Mouse (Mus musculus): ENCODE results near the gene Tmprss3.
A peak's percentile ranks its signal among the peaks of the same experiment; 100 is the strongest.

The Tmprss3 gene

DNA sequence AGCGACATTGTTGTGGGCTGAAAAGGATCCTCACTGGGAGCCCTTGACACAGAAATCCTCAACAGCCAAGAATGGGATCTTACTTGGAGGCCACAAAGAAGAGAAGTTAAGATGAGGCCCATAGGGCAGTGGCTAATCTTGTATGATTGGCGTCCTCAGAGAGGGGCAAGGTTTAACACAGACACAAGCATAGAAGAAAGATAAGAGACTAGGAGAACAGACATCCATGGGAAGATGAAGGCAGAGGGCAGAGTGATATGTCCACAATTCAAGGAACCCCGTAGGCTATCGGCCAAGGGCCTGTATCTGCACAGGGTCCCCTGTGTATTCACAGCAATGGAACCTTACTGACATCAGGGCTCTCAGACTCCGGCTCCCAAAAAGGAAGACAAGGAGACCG, 3.6 kb downstream of the Tmprss3 start:
- DNase-seq (ENCODE audit: low spot score in 2 of 2): no peak

DNA sequence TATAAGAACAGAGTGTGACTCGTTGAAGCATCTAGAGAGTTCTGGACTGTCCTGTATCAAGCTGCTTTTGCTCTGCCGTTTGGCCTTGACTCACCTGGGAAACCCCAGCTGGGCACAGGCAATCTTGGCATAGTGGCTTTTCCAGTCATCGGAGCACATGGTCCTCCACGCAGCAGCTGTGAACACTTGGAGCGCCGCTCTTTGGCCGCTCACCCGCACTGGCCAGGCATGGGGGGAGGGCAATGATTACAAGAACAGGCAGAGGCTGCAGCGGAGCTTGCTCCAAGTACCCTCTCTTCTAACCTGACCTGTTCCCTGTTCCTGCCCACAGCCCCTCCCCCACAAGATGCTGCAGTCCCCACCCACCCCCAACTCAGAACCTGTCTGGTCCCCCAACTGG, 5.4 kb downstream of the Tmprss3 start:
- no peak for DNase-seq (ENCODE audit: low spot score in 2 of 2)

DNA sequence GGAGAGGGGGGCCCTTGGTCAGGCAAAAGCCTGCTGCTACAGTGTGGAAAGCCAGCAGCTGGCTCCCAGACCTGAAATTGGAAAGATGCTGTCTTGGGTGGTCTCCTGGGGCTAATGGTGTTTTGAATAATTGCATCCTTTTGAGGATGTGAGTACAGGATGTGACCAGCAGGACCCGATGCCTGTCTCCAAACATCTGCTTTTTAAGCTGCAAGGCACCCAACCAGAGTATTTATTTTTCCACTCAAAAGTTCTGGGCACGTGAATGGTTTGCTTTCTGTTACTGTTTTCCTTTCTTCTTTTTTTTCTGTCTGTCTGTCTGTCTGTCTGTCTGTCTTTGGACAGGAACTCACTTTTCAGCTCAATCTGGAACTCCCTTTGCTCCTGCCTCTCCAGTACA, 6.1 kb downstream of the Tmprss3 start:
- DNase-seq (ENCODE audit: low spot score in 2 of 2): no peak

DNA sequence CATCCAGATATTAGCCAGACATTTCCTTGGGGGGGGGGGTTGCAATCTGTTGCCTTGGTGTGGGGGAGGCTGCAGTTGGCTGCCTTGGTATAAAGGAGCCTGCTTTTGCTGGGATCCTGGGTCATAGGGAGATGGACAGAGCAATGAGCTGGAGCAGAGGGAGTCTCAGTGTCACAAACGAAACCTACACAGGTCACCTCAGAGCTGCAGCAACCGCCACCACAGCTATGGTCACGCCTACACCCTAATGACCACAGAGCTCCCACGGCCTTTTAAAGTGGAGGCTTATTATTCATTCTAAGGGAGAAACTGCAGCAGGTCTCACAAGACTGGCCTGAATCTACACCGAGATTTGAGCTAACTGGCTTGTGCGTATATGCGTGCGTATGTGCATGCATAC, 7.0 kb downstream of the Tmprss3 start:
- peak; percentile 46 to 67 for DNase-seq (ENCODE audit: low spot score in 2 of 2)

DNA sequence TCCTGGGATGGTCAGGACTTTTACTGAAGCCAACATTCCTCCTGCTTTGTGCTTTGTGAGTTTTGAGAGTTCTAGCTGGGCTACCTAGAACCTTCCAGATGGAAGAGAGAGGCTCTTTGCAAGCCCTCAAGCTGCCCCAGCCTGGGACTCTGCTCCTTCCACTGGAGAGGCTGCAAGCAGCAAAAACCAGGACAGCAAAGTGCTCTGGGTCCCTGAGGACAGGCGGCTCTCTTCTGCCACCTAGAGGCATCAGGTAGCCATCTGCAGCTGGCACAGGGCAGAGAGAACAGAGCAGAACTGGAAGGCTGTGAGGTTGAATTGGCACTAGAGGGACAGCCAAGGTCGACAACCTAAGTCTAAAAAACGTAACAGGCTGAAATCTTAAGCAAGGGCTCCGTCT, 11.4 kb downstream of the Tmprss3 start:
- peak; percentile 47 to 64 for DNase-seq (ENCODE audit: low spot score in 2 of 2)

DNA sequence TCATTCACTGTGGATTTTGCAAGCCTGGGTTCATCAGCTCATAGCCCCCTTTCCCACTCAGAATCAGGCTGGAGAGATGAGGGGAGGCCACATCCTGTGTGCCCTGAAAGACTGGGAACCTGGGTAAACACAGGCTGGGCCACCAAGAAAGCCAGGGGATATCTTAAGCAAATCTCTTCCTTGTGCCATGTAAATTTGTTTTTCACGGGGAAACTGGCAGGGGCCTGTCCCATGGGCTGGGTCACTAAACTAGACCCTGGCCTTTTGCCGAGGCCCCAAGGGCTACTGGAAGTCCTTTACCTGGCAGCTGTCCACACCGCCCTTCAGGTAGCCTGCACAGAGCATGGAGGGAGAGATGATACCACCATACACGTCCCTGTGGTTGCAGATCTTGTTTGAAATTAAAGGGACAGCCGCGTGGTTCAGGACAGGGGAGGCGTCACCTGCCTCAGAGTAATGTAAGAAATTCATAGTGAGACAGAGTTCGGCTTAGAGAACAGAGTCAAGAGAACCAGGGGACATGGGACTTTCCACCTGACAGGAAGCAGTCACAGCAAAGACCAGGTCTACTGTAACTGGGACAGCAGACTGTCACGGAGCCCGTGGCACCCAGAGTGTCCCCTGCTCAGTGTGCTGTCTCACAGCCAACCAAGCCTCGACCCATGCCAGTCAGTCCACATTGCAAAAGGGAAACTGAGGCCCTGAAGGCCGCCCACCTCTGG, 14.3 kb downstream of the Tmprss3 start:
- no peak for DNase-seq (ENCODE audit: low spot score in 2 of 2)

DNA sequence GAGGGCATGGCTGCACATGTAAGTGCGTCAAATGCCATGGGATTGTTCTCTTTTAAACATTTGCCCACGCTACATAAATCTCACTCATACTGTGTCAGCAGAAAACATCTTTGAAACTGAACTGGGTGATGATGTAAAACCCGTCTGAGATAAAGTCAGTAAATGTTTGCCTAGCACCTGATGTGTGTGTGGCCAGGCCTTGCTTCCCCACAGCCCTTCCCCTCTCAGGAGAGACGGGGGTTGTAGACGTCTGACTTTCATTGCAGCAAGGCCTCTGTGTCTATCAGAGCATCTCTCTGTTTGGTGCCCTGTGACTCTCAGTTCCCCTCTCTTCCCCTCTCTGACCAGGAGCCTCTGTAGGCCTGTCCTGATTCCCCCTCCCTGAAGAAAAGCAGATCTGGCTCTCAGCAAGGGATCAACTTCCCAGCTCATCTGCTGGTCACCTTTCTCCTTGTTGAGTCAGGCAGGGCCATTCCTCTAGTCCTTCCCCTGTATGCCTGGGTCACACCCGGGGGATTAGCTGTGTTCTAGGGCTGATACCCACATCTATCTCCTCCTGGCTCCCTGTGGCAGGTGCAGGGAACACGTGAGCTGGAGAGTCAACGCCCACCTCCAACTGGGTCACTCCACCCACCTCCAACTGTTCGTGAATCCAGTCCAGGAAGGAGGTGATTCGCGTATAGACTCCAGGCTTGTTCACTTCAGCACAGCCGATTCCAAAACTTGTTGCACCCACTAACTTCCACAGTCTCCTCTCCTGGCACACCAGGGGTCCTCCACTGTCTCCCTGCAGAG, 15.4 kb downstream of the Tmprss3 start:
- no peak for DNase-seq (ENCODE audit: low spot score in 2 of 2)

DNA sequence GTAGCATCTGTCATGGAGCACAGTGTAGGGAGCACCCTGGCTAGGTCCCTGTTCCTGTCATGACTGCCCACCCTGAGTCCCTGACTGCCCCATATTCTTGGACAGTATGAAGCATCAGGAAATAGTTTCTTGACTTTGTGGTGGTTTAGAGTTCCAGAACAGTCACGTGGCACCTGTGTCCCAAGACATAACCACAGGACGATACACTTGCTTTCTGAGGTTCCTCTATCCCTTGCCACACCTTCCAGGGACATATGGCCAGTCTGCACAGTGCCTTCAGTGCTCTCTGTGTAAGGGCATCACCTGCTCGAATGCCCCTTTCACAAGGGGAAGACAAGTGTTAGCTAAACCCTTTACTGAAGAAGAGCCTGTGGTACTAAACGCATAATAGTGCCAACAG, 17.3 kb downstream of the Tmprss3 start:
- no peak for DNase-seq (ENCODE audit: low spot score in 2 of 2)

DNA sequence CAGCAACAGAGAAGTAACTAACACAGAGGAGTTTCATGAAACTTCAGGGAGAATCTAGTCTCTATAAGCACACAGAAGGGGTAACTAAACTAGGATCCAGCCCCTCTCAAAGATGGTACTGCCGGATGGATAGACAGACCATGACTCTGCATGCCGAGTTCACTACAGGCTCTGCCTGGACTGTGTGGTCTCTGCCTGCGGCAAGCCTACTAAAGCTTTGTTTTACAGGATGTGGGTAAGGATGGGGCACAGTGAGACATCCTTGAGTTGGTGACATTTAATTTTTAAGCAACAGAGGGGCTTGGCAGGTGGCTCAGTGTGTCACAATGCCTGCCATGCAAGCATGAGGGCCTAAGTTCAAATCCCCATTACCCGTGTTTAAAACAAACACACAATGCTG, 22.5 kb downstream of the Tmprss3 start:
- peak; percentile 15 to 23 for DNase-seq (ENCODE audit: low spot score in 2 of 2)

DNA sequence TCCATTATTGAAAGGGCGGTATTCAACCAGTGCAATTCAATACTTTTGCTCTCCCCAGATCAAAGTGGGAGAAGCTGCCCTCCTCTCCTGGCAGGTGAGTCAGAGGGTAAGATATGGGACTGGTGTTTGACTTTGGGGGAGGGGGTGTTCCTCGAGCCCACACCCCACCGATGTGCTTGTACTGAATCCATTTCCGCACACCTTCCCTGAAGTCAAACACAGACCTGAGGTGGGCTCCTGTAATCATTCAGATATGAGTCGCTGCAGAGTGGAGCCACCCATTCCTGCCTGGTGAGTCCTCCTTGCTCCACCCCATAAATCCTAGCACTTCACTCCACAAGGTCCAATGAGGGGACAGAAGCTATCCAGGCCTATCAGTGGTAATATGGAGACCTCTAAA, 29.0 kb downstream of the Tmprss3 start:
- no peak for DNase-seq (ENCODE audit: low spot score in 2 of 2)

DNA sequence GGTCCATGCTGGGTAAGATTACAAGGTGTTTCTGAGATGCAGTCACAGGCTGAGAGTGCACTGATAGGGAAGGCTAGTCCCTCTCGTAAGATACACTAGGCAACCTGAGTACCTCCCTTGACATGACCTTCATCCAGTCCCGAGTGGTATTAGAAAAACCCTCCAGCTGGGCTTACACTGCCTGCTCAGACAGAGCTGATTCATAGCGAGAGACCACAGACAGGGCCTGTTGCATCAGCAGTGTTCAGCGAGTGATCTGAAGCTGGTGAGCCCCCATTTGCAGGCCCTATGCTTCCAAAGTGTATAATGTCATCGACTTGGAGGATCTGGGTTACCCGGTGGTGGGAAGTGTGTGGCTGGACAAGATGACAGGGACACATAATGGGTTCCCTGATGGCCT, 33.6 kb downstream of the Tmprss3 start, which contains the start of gene Tff1:
Tff1 (minus strand) TSS at position 151 of the 400 bp plus-strand sequence.
- DNase-seq (ENCODE audit: low spot score in 2 of 2): no peak

DNA sequence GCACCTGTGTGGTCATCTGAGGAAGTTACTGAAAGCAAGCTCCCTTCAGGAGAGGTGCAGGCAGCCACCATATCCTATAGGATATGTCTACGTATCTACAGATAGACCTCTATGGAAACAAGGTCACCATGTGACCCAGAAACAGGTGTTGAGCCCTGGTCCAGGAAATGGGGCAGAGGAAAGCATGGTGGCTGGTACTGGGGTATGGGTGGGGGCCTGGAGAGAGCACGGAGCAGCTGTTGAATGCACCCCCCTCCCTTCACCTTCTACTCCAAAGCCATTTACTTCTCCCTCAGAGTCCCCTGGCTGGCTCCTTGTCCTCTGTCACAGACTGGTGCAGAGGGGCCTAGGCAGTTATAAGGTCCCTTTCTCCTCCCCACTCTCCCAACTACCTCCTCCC, 35.0 kb downstream of the Tmprss3 start:
- DNase-seq (ENCODE audit: low spot score in 2 of 2): no peak

DNA sequence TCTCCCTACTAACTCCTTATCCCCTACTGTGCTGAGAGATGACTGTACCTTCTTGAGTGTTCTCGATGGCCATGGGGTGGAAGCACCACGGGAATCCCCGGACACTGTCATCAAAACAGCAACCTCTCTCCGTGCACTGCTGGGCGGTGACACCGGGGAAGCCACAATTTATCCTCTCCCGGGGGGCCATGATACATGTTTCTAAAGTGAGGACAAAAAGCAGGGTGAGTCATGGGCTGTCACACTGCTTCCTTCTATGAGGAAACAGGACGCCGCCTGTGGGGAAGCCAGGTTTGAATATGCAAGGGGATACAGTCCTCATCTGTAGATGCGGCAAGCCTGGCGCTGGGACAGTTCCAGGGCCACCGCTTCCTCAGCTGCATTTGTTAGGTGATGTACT, 36.2 kb downstream of the Tmprss3 start:
- DNase-seq (ENCODE audit: low spot score in 2 of 2): no peak

DNA sequence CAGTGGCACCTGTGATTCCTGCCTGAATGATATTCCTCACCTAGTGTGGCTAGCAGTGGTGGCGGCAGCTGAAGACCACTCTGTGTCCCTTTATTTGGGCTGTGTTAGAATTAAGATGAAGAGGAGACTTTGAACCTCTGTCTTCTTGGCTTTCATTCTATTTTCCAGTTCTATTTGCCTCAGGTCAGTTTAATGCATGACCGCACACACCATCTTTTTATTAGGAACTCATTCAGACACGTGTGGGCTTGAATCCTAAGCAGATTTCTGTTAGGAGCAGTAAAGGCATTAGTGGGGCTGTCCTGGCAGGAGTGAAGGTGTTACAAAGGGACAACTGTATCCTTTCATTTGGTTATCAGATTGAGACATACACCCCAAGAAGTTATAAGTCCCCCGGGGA, 38.5 kb downstream of the Tmprss3 start:
- DNase-seq (ENCODE audit: low spot score in 2 of 2): no peak

DNA sequence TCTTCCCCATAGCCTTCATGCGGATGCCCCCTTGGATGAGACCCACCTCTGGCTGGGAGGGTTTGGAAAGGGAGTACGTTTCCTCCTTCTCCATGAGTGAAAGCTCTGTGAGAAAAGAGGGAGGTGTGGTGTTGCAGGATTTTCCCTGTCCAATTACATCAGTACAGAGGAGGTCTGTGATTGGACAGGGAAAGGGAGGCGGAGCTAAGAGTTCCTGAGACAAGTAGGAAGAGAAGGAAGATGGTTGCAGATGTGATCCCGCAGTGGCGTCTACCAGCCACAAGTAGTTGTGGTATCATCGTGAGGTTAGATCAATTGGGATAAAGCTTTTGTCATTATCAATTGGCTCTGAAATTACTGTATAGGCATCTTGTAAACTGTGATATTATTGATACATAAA, 40.9 kb downstream of the Tmprss3 start:
- no peak for DNase-seq (ENCODE audit: low spot score in 2 of 2)

DNA sequence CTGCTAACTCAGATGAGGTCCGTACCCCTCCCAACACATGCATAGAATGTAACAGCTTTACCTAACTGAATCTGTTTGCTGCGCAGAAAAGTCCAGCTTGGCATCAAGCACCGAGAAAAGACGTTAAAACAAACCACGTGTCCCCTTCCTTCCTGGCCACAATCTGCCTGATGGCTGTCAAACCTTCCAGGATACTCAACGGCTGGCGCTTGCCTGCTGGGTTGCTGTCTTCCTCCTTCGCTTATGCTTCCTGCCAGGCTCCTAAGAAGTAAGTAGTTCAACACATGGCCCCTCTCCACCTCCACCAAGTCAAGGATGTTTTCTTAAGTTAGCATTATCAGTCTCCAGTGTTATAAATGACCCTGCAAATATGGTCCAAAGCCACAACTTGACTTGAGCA, 45.0 kb downstream of the Tmprss3 start:
- no peak for DNase-seq (ENCODE audit: low spot score in 2 of 2)

DNA sequence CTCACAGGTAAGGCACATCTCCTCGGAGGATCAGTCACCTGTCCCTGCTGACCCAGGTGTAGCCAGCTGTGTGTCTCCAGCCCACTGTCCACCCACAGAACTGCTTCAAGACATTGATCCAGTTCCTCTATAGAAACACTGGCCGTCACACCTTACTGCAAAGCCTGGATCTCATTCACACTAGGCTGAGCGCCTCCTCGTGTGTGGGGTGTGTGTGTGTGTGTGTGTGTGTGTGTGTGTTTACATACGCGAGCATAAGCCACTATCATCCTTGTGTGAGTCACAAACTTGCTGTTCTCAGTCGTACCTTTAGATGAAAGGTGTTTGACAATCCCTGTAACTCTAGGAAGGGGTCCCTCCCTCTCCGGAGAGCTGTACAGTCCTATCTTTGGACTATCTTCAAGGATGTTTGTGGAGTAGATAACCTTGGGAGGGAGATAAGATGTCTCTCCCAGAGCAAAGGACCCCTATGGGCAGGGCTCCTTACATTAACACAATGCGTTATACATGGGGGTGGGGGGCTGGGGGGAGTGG, 45.7 kb downstream of the Tmprss3 start:
- no peak for DNase-seq (ENCODE audit: low spot score in 2 of 2)

DNA sequence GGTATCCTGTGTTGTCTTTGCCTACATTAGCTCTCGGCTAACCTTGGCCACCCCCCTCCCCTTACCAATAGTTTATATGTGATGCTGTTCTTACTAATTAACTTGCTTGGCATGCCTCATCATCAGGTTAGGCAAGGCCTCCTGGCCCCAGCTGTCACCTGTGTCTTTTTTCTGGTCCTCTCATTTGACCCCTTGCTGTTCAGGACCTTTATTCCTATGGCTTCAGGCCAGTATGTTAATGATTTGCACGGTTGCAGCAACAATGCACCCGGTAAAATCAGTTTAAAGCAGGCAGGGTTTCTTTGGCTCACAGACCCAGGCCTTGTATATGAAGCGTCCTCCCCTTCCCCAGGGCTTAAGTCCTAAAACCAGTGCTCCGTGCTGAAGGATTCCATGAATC, 46.3 kb downstream of the Tmprss3 start:
- DNase-seq (ENCODE audit: low spot score in 2 of 2): no peak

DNA sequence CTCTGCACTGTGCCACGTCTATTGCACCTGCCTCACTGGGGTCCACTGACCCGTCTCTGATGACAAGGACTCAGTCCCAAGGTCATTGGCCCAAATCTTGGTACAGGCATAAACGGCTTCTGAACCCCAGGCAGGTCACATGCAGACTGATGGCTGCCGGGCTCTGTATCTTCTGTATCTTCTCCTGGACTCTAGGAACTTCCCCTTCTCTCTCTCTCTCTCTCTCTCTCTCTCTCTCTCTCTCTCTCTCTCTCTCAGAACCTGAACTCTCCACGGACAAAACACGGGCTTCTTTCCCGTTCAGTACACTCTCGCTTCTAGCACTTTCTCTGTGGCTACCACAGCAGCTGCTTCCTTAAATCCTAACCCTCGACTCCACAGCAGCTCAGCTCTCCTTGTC, 52.8 kb downstream of the Tmprss3 start:
- DNase-seq (ENCODE audit: low spot score in 2 of 2): no peak

DNA sequence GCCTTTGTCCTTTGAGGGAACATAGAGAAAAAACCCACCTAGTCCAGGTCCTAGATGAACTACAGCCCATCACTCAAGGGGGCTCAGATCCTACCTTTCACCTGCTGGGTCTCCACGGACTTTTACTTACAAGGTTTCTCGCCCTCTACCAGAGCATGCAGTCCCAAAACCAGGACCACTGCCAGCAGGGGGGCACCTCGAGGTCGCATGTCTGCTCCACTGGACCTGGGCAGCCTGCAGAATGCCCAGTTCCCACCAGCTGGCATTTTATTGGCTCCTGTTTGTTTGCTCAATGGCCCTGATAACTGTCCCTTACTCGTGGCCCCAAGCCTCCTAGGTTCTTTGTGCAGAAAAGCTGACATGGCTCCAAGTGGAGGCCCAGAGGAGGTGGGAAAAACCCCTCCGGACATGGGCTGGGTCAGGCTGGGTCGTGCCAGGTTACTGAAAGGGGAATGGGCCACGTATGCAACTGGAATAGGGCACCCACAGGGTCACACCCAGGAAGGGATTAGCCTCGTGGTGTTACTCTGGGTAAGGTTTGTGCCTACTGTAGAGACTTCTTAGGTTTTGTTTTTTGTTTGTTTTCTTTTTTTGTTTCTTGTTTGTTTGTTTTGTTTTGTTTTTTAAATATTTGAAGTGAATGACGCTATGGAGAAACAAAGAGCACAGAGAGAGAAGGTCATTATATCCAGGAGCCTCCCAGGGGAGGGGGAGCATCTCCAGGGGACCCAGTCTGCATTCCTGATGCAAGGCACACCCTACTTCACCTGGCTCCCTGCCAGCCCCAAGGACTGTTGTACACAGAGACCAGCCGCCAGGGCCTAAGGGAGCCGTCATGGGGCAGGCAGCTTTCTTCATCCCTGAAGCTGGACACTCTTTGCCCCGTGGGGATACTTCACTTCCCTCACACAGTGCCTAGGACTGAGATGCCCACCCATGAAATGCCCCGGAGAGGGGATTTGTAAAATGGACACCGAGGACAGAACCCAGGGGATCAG, 54.4 kb downstream of the Tmprss3 start, which contains the start of gene Tff2:
Tff2 (minus strand) TSS at position 243 of the 998 bp plus-strand sequence.
- DNase-seq (ENCODE audit: low spot score in 2 of 2): no peak

DNA sequence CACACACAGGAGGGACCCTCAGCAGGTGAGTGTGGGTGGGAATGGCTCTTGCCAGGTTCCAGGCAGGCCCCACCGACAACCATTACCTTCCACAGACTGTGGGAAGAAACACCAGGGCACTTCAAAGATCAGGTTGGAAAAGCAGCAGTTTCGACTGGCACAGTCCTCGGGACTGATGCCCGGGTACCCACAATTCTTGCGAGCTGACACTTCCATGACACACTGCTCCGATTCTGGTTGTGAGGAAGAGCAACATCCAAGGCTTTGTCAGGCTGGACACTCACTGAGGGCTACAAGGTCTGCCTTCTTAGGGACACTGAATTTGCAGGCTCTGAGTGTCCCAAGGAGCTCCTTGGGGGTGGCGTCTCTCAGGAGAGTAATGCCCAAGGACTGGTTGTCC, 56.7 kb downstream of the Tmprss3 start:
- DNase-seq (ENCODE audit: low spot score in 2 of 2): no peak

DNA sequence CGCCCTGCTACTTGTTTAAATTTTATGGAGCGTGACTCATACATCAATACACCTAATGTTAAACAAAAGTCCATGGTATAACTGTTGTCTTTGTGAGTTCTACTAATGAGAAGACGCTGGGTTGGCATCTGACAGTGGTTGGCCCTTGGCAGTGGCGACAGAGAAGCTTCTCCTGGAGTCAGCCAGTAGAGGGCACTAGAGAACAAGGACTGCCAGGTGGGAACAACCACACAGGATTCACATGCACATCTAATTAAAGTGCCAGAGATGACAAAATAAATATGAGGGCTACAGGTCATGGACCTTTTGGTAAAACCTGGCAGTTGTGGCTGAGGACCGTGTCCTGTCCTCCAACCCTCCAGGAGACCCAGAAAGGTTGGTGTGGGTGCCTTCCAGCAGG, 60.4 kb downstream of the Tmprss3 start:
- DNase-seq (ENCODE audit: low spot score in 2 of 2): peak; percentile 57 to 71
